Mouse (Mus musculus) thymus, postnatal 36 days (tissue): ENCODE results near the gene Foxp1.

ENCODE experiments used
- DNase-seq, 2 experiments: peaks; one replicate each; pipeline ENCODE4 v3.0.0; 2022; ENCODE audit warnings: mixed read lengths in 2 of 2

Gene Foxp1

GRCm38 (mm10) chr6:99171281-99171825 lies 351.2 kb downstream of the Foxp1 start:
- DNase-seq, result no peak

- no peak for DNase-seq
These were observed 353.8 kb downstream of the Foxp1 start for GRCm38 (mm10) chr6:99168727-99169126.

- no peak for DNase-seq
These were observed 355.5 kb downstream of the Foxp1 start for GRCm38 (mm10) chr6:99167001-99167400.

GRCm38 (mm10) chr6:99166169-99166568 lies 356.4 kb downstream of the Foxp1 start:
- peak in 1 of 2 experiments; percentile 7 for DNase-seq

GRCm38 (mm10) chr6:99164760-99165159 lies 357.8 kb downstream of the Foxp1 start:
- DNase-seq, result no peak

GRCm38 (mm10) chr6:99162716-99163115 lies 359.8 kb downstream of the Foxp1 start:
- no peak for DNase-seq

GRCm38 (mm10) chr6:99160348-99160693 lies 362.2 kb downstream of the Foxp1 start:
- no peak for DNase-seq

GRCm38 (mm10) chr6:99159452-99160347 lies 362.8 kb downstream of the Foxp1 start:
- no peak for DNase-seq

- no peak for DNase-seq
These were observed 368.8 kb downstream of the Foxp1 start for GRCm38 (mm10) chr6:99153682-99154081.

- DNase-seq, result no peak
These were observed 376.1 kb downstream of the Foxp1 start for GRCm38 (mm10) chr6:99146400-99146905.

- DNase-seq, result no peak
These were observed 377.5 kb downstream of the Foxp1 start for GRCm38 (mm10) chr6:99145033-99145432.

GRCm38 (mm10) chr6:99143756-99144036 lies 378.8 kb downstream of the Foxp1 start:
- no peak for DNase-seq

- no peak for DNase-seq
These were observed 379.4 kb downstream of the Foxp1 start for GRCm38 (mm10) chr6:99142900-99143755.

- DNase-seq, result no peak
These were observed 384.5 kb downstream of the Foxp1 start for GRCm38 (mm10) chr6:99138041-99138440.

- DNase-seq, result no peak
These were observed 385.4 kb downstream of the Foxp1 start for GRCm38 (mm10) chr6:99137071-99137470.

GRCm38 (mm10) chr6:99135938-99136729 lies 386.4 kb downstream of the Foxp1 start:
- DNase-seq, result no peak

- DNase-seq, result no peak
These were observed 390.7 kb downstream of the Foxp1 start for GRCm38 (mm10) chr6:99131815-99132214.

GRCm38 (mm10) chr6:99130758-99131410 lies 391.6 kb downstream of the Foxp1 start:
- no peak for DNase-seq

GRCm38 (mm10) chr6:99126717-99127116 lies 395.8 kb downstream of the Foxp1 start:
- no peak for DNase-seq

GRCm38 (mm10) chr6:99120776-99121766 lies 401.4 kb downstream of the Foxp1 start:
- no peak for DNase-seq

- no peak for DNase-seq
These were observed 404.0 kb downstream of the Foxp1 start for GRCm38 (mm10) chr6:99118534-99118933.
